Mouse (Mus musculus) leukemia stem cell, adult 10-12 weeks (primary cell): ENCODE measurements around the gene Chkb. TPM values are rescaled to one million over a fixed set of nuclear protein-coding genes. Genes with fewer than 3 reads are reported as not detected.

ENCODE experiments used
- polyA plus RNA-seq: library from polyadenylated mRNA; stranded (reverse); fragments of >175 nt; gene quantifications from 2 replicates; pipeline ENCODE4 v1.2.3, GENCODE M21; 2012; ENCODE audit warnings: low replicate concordance

Gene Chkb
- polyA plus RNA-seq: 40.6 and 121 TPM in 2 replicates

GRCm38 (mm10) chr15:89429352-89430221, at the start of gene Chkb, which contains the start of the genes C730034F03Rik and Gm44502:
Gene Chkb, minus strand, starts transcription at chr15:89429908.
Gene C730034F03Rik, plus strand, starts transcription at chr15:89429589.
Gene Gm44502, minus strand, starts transcription at chr15:89429696.

GRCm38 (mm10) chr15:89477091-89477491, 47.4 kb upstream of the Chkb start, which contains the start of gene Arsa:
Gene Arsa, minus strand, starts transcription at chr15:89477425.

GRCm38 (mm10) chr15:89453865-89454478, 24.3 kb upstream of the Chkb start, which contains the start of gene Mapk8ip2:
Gene Mapk8ip2, plus strand, starts transcription at chr15:89453913.

GRCm38 (mm10) chr15:89425711-89426121, 4.0 kb downstream of the Chkb start, which contains the start of gene Cpt1b:
Gene Cpt1b, minus strand, starts transcription at chr15:89425863.

GRCm38 (mm10) chr15:89410118-89410517, 19.6 kb downstream of the Chkb start, which contains the start of gene Syce3:
Gene Syce3, minus strand, starts transcription at chr15:89410503.

GRCm38 (mm10) chr15:89384617-89385016, 45.1 kb downstream of the Chkb start, which contains the start of gene Klhdc7b:
Gene Klhdc7b, plus strand, starts transcription at chr15:89384917.

GRCm38 (mm10) chr15:89378831-89379401, 50.8 kb downstream of the Chkb start, which contains the start of gene Odf3b:
Gene Odf3b, minus strand, starts transcription at chr15:89379282.

GRCm38 (mm10) chr15:89376957-89377356, 52.8 kb downstream of the Chkb start, which contains the start of gene Tymp:
Gene Tymp, minus strand, starts transcription at chr15:89377039.

Other genes starting within 250 kb of the Chkb start
- 57.1 and 82.4 TPM in 2 replicates for gene Plxnb2, start 249.1 kb downstream of the Chkb start, polyA plus RNA-seq
- 18.1 and 27.5 TPM in 2 replicates for gene Dennd6b, start 233.4 kb downstream of the Chkb start, polyA plus RNA-seq
- 171 and 186 TPM in 2 replicates for gene Ppp6r2, start 218.4 kb downstream of the Chkb start, polyA plus RNA-seq
- 168 and 221 TPM in 2 replicates for gene Sbf1, start 114.6 kb downstream of the Chkb start, polyA plus RNA-seq
- 1.4 and 3.0 TPM in 2 replicates for gene Adm2, start 107.2 kb downstream of the Chkb start, polyA plus RNA-seq
- not detected in 2 replicates for gene Miox, start 95.5 kb downstream of the Chkb start, polyA plus RNA-seq
- 132 and 236 TPM in 2 replicates for gene Lmf2, start 74.2 kb downstream of the Chkb start, polyA plus RNA-seq
- 68.2 and 73.5 TPM in 2 replicates for gene Ncaph2, start 74.2 kb downstream of the Chkb start, polyA plus RNA-seq
- gene Sco2, start 56.1 kb downstream of the Chkb start, polyA plus RNA-seq: 58.1 and 67.7 TPM in 2 replicates
- gene Tymp, start 52.9 kb downstream of the Chkb start, polyA plus RNA-seq: 0.77 and 1.5 TPM in 2 replicates
- 7.8 and 10.0 TPM in 2 replicates for gene Odf3b, start 50.6 kb downstream of the Chkb start, polyA plus RNA-seq
- not detected in 2 replicates for gene Klhdc7b, start 45.0 kb downstream of the Chkb start, polyA plus RNA-seq
- gene Syce3, start 19.4 kb downstream of the Chkb start, polyA plus RNA-seq: not detected in 2 replicates
- gene Cpt1b, start 4.0 kb downstream of the Chkb start, polyA plus RNA-seq: 1.4 and 4.2 TPM in 2 replicates
- gene C730034F03Rik, start 319 bp downstream of the Chkb start, polyA plus RNA-seq: 0.18 TPM in 1 of 2 replicates, not detected in the other
- gene Gm44502, start 212 bp downstream of the Chkb start, polyA plus RNA-seq: 0.88 and 3.0 TPM in 2 replicates
- gene Mapk8ip2, start 24.0 kb upstream of the Chkb start, polyA plus RNA-seq: 0.06 and 0.08 TPM in 2 replicates
- 25.4 and 44.2 TPM in 2 replicates for gene Arsa, start 47.5 kb upstream of the Chkb start, polyA plus RNA-seq
- 72.7 and 76.4 TPM in 2 replicates for gene Shank3, start 69.7 kb upstream of the Chkb start, polyA plus RNA-seq
- gene Acr, start 138.4 kb upstream of the Chkb start, polyA plus RNA-seq: 1.0 TPM in 1 of 2 replicates, not detected in the other
- 2.5 and 13.0 TPM in 2 replicates for gene Rabl2, start 162.0 kb upstream of the Chkb start, polyA plus RNA-seq